Mouse (Mus musculus) right cerebral cortex, postnatal 10 days (tissue): ENCODE measurements around the gene Npvf.
A peak's percentile ranks its signal among the peaks of the same experiment; 100 is the strongest.
"Not testable (repeated sequence)": the region's sequence is repeated elsewhere in the genome, so short reads cannot be mapped to it uniquely, and the experiment has no call there.

Source experiments
- DNase-seq, 2 experiments: peaks; one replicate each; pipeline ENCODE4 v3.0.0; 2021; ENCODE audit warnings: low spot score in 2 of 2

Npvf gene

DNA sequence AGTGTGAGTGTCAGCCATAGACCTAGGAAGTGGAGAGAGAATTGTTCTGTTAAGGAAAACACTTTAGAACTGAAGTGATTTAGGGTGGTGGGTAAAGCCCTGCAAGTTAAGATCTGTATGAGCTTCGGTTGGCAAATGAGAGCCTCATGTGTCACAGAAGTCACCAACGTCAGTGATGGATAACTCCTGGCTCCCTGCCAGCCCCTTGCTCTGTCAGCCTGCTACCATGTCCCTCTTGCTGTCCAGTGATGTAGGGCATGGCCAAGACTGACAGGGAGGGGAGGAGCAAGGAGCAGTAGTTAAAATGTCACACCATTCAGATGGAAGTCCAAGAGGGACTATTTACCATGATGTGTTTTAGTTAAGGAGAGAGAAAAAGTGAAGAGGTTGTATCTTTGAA, 14.6 kb downstream of the Npvf start:
- DNase-seq = no peak

DNA sequence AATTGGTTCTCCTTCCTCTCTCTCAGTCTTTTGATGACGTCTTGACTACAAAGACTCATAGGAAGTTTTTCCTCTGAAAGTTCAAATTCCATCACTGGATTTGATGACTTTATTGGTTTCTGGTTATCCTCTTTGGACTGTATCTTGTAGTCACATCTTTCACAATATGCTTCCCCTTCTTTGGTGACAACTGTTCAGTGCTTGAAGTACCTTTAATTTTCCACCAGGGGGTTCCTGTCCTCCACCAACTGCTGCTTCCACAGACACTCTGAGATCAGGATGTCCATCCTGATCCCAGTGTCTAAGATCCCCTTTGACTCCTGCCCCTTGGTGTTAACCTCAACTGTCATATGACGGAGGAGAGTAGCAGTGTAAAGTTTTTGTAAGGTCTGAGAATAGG, 28.1 kb downstream of the Npvf start:
- not testable (repeated sequence) for DNase-seq

DNA sequence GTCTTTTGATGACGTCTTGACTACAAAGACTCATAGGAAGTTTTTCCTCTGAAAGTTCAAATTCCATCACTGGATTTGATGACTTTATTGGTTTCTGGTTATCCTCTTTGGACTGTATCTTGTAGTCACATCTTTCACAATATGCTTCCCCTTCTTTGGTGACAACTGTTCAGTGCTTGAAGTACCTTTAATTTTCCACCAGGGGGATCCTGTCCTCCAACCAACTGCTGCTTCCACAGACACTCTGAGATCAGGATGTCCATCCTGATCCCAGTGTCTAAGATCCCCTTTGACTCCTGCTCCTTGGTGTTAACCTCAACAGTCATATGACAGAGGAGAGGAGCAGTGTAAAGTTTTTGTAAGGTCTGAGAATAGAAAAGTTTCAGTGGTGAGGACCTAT, 36.0 kb downstream of the Npvf start:
- DNase-seq = not testable (repeated sequence)

DNA sequence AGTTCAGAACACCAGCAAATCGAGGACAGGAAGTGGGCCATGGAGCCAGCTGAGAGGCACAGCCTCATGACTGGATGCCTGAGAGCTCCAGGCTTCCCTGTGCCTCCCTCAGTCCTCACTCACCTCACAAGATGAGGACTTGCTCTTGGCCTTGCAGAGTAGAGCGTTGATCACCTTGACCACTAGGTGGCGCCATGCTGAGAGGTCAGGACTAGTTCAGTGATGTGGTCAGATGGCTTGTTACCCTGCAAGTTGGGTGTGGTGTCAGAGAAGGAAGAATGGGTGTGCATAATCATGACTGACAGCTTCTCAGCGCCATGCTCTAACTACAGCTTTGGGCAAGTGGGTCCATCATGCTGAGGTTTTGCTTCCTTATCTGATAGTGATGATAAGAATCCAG, 52.6 kb downstream of the Npvf start:
- peak in 1 of 2 experiments; percentile 24 for DNase-seq
